Mouse (Mus musculus): ENCODE results near the gene Gpr158.

The Gpr158 gene

DNA sequence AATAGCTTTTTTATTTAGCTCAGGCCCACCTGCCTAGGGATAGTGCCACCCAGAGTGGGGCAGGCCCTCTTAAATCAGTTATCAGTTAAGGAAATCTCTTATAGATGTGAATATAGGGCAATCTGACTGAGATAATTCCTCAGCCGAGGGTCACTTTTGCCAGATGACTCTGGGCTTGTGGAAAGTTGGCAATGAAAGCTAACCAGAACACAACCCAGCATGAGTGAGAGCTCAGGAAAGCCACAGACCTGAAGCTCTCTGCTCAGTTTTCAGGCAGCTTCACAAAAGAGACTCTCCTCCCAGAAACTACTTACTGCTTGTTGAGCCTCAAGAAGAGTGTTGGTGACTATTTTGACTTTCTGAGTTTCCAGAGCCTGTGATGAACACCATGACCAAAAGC, 264.8 kb downstream of the Gpr158 start:
- DNase-seq (ENCODE audit: extremely low spot score), result no peak

DNA sequence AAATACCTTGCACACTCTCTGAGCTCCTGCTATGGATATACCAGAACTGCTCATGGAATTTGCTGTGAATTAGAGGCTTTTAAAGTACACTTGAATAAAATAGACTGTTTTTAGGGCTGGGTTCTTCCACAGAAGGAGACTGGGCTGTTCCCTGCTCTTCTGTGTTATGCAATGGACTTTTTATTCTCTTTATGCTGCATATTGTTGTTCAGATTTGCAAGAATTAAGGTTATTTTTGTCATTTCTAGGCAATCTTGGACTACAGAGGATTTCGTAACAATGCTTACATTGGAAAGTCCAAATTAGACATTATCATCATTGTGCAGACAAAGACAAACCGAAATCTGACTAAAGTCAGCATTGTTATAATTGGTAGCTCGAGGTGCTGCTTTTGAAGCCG, 298.4 kb downstream of the Gpr158 start:
- DNase-seq (ENCODE audit: extremely low spot score), result no peak

DNA sequence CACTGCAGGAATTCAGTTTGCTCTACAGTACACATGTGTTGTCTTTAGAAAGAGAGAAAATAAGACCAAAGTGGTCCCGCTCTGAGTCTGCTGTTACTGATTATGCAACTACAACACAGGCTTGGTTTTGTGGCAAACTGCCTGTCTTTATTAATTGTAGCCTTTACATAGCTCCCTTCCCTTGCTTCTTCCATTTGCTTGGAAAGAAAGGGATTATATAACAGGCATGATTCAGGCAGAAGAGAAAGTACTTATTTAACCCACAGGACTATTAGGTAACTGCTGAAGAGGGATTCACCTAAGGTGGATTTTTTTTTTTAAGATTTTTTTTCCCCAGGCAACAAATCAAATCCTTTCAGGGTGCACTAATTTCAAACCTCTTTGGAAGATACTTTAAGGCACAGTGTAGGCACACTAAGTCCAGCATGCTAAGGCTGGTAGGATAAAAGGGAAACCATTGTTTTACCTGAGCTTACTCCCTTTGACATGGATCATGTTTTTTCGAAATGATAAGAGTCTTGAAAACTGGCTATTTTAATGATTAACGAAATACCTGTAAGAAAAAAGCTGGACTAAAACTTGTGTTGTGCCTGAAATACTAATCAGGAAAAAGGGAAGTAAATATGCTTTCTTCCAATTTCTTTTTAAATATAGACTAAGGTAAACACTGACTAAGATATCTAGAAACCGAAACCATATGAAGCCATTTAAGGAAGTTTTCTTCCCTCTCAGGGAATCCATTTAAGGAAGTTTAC, 308.9 kb downstream of the Gpr158 start:
- no peak for DNase-seq (ENCODE audit: extremely low spot score)

DNA sequence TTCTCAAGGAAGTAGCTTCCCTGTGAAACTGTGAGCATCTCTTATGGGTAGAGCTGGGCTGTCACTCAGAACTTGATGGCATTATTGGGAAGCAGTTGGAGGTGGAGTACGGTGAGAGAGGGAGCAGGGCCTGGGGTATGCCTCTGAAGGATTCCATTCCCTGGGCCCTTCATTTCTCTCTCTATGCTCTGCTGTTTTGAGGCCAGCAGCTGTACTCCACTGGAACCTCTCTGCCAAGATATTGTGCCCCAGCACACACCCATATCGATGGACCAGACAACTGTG, 309.4 kb downstream of the Gpr158 start:
- DNase-seq (ENCODE audit: extremely low spot score), result no peak

DNA sequence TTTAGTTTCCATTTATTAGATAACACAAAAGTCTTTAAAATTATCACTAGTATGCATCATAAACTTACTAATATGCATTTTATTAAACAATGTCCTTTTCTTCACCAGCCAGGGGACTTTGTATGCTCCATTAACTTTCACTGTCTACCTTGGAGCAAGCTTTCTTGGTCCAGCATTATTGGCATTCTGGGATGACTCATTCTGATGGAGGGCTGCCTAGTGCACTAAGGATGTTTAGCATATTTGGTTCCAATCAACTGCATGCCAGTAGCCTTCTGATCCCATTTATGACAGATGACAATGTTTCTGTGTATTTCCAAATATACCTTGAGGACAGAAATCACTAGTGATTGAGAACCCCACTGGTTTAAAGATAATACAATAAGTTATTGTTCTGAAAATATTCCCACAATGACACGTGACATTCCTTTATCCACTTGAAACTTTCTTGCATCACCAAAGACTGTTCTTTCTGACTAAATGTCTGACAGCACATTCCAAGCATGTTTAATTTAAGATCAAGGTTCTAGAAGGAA, 313.5 kb downstream of the Gpr158 start:
- no peak for DNase-seq (ENCODE audit: extremely low spot score)

DNA sequence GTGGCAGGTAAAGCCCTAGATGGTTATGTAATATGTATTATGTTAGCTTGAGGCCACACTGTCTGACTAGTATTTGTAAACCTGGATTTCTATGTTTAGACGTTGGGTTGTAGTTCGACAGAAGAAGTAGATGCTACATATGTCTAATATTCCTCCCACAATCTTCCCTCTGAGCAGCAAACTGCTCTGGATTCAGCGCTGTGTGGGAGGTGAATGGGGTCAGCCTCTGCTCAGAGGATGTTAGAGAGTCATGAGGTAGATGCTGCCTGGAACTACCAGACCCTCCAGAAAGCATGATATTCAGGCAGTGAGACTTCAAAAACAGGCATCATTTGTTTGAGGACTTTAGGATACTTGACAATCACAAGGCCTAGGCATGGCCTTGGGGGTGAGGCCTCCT, 317.4 kb downstream of the Gpr158 start:
- DNase-seq (ENCODE audit: extremely low spot score), result no peak

DNA sequence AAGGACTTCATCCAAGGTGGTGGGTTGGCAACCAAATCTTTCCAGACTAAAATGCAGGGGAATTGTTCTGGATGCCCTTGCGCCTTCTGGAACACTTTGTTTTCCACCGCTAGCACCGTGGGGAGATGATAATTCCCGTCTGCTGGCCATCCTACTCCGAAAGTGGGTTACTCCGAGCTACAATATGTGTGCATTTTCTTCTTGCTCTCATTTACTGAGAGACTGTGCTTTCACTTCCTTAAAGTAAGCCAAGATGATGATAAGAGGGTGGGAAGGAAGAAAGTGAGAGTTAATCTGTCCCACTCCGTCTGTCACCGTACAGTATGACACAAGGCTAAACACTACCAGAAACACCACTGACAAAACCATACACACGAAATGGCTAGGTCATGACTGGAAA, 325.8 kb downstream of the Gpr158 start:
- no peak for DNase-seq (ENCODE audit: extremely low spot score)

DNA sequence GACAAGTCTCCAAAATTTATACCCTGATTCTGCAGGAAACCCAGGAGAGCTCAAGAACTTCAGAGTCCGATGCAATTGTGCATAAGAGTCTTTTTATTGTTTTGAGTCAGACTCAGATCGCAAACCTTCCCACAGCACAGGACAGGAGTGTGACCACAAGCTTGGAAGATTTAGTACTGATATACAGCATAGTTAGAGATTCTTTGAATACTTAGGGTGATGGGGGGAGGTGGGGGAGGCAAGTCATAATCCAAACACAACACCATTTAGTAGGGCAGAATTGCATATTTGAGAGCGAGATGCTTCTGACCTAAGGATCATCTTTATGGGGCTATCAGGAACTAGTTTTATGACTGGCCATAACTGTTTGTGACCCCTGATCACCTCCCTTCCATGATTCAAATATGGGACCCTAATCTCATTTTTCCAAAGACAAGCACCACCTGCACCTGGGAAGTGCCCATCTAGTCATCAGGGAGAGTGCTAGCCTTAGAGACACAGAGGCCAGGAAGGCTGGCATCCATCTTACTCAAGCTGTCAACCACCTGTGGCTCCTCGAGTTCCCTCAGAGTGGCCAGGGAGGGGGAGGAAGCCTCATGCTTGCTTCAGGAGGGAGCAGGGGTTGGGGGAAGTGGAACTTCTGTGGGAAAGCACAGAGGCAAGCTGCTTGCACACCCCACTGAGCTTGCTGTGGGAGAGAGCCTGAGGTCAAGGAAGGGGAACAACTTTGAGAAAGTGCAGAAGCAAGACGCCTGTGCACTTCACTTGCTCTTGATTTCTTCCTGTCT, 326.7 kb downstream of the Gpr158 start:
- DNase-seq (ENCODE audit: extremely low spot score), result no peak

DNA sequence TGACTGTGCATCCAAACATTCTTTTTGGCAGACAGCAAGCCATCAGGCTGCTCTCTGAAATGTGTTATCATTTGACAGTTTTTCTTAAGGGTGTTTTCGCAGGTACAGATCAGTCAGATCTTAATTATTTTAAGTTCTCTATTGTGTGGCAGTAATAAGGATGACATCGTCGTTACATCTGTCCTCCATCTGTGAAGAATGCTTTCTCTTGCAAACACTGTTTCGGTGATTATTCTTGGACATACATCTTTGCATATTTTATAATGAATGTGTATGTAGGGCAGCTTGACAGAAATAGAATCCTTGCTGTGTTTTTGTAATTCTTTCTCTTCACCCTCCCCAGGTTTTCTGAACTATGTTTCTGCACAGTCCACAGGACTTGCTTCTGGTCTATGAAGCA, 360.7 kb downstream of the Gpr158 start:
- DNase-seq (ENCODE audit: extremely low spot score), result no peak

DNA sequence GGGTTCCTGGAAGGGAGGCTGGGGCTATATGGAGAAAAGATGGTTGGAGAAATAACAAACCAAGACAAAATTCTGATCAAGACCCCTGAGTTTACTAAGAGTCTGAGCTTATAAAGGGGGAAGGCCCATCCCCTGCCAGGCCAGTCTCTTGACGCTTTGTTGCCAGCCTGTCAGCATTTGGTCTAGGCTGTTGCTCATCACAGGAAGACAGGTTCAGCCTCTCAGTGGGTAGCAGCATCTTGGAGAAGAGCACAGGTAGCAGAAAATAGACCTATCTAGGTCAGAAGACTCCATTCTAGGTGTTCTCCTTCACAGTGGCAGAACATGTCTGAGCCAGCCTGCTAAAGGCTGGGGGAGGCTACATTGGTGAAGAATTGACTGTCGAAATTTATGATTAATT, 416.4 kb downstream of the Gpr158 start:
- DNase-seq (ENCODE audit: extremely low spot score), result no peak

DNA sequence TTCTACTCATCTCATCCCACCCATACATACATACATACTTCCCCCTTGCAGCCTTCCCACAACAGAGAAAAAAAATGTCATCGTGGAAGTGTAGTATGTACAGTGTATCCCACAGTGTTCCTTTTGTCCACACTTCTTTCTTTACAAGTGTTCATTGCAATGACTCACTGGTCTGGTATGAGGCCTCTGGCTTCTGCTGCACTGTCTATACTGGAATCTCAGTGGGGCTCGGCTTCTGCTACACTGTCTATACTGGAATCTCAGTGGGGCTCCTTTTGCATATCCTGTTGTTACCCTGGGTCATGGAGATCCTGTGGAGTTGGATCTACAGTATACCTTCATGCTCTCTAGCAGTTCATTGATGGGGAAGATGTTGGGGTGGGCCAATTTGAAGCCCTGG, 425.8 kb downstream of the Gpr158 start:
- DNase-seq (ENCODE audit: extremely low spot score), result no peak

DNA sequence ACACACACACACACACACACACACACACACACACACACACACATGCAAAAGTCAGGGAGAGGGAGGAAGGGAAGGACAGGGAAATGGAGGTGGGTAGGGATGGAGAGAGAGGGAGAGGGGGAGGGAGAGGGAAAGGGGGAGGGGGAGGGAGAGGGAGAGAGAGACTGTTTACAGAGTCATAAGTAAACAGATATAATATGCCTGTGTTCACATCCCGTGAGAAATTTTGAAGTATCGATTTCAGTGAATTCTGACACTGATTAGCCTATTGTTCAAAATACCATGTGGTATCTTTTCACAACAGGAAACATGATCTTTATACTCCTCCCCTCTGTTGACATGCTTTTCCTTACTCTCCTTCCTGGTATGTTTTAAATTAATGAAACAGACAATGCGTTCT, 432.3 kb downstream of the Gpr158 start:
- DNase-seq (ENCODE audit: extremely low spot score), result no peak

DNA sequence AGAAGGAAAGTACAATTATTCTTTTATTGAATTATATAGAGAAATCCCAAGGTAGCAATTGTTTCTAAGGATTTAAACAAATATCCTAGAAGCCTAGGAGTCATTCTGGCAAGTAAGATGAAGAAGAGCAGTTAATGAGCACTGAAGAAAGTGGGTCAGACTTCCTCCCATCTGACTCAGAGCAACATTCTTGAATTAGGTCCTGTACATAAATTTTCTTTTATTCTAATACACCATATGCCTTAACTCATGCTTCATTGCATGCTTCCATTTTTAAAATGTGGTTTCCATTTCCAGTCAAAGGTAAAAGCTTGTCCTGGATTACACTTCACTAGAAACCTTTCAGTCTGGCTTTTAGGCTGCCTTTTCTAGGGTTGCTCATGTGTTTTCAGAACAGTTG, 432.7 kb downstream of the Gpr158 start:
- no peak for DNase-seq (ENCODE audit: extremely low spot score)

DNA sequence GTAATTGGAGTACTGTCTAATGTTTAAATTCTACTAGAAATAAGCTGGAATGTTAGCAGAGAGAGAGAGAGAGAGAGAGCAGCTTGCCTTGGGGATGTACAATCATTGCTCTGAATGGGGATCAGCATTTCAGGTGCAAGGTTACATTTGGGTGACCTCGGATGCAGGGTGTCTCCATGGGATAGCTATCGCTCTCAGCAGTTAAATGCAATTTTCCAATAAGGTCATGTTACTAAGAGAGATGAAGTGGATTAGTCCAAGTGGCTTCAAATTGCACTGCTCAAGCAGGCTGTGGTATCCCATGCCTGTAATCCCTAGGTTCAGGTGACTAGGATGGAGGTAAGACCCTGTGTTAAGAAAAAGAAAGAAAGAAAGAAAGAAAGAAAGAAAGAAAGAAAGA, 441.2 kb downstream of the Gpr158 start:
- DNase-seq (ENCODE audit: extremely low spot score), result no peak

DNA sequence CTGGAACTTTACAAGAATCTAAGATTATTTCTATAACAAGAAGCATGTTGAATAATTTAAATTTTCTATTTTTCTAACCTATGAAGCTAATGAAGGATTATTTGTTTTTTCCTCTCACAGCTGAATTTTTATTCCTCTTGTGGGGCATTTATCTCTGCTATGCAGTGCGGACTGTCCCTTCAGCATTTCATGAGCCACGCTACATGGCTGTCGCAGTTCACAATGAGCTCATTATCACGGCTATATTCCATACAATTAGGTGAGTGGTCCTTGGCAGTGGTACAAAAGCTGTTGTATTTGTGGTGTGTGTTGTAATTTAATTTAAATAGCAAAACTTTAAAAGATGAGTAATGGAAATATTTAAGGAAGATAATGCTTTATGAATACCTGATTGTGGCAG, 443.1 kb downstream of the Gpr158 start:
- DNase-seq (ENCODE audit: extremely low spot score), result no peak

DNA sequence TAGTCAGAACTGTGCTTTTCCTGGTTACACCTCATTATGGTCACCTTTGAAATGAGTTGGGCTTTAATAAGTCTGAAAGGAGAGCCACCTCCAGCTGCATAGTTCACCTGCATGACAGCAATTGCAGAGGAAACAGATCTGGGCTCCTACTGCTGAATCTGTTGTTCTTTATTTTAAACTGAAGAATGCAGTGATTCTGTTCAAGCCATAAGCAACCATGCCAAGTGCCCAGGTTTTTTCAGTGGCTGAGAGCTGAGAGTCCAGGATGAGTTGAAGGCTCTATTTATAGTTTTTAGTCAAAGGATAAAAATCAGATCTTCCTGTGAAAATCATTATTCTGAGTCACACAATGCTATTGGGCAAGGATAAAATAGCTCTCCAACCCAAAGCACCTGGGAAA, 496.7 kb downstream of the Gpr158 start:
- DNase-seq (ENCODE audit: extremely low spot score), result no peak

All from embryo, embryonic 9.5 days (tissue).